Mouse (Mus musculus): ENCODE results near the gene Abcg2. TPM values are rescaled to one million over a fixed set of nuclear protein-coding genes. Genes with fewer than 3 reads are reported as not detected.
A peak's percentile ranks its signal among the peaks of the same experiment; 100 is the strongest.

Abcg2 gene
- total RNA-seq, 4 experiments from 2014 or later, result 13.6 to 16.8 (median 14.9) TPM

DNA sequence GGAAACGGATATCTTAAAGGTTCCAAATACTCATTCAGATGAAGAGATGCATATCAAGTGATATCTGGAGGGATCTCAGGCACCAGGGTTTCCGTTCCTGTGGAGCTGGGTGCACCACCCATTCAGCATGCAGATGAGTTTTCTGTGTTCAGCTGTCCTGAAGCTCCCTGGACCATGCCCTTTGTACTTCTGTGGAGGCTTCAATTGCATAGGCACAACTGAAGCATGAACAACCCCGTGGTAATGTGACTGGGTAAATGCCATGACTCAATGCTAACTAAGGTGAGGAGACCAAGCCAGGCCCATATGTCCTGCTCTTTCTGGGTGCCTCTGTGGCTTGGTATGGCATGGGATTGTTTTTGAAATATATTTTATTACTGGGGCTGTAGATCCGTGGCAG, 49.4 kb downstream of the Abcg2 start:
- DNase-seq (ENCODE audit: low spot score in 2 of 2), result no peak

- DNase-seq (ENCODE audit: low spot score in 2 of 2), result no peak
These were observed 54.2 kb downstream of the Abcg2 start for GRCm38 (mm10) chr6:58638566-58638965.

GRCm38 (mm10) chr6:58639391-58639790, 55.1 kb downstream of the Abcg2 start:
- DNase-seq (ENCODE audit: low spot score in 2 of 2), result no peak

GRCm38 (mm10) chr6:58640333-58641018, 56.2 kb downstream of the Abcg2 start:
- DNase-seq (ENCODE audit: low spot score in 2 of 2), result peak; percentile 22 to 47

DNA sequence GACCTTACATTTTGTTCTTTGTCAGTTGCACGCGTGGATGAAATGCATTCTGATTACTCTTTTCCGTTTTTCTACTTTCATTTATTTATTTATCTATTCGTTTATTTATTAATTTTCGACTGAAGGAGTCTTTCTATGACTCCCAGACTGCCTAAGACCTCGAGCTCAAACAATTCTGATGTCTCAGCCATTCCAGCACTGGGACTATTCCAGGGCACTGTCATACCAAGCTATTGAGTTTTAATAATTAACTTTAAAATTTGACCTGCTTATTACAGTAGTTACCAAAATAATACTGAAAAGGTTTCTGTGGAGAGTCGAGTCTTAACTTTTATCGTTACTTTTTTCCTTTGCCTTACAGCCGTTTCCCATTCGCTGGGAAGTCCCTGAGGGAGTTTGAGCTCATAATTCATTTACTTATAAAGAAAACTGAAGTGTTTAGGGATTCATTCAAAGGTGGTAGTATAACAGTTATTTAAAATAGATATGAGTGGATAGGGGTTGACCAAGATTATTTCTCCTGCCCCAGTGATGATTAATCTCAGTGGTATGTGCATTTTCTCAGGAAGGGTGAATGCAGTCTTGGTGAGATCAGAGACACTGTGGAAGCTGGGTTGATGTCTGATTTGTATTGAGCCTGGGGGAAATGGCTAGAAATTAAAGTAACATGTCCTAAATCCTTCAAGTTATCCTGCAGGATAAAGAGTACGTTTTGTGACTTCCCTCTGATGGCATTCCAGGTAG, 56.9 kb downstream of the Abcg2 start:
- no peak for DNase-seq (ENCODE audit: low spot score in 2 of 2)

DNA sequence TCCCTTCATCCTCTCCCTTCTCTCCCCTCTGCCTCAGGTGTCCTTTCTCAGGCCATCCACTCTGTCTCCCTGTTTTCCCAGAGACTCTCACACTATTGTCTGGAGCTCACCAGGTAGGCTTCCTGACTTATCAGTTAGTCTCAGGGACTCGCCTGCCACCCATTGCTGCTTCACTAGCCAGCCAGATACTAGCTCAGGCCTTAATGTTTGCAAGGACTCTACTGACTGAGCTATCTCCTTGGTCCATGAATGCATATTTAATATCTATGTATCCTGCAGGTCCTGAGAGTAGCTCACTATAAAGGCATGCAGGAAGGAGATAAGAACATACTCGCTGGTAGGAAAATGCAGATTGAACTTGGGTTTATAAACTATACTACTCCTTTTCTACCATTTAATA, 57.9 kb downstream of the Abcg2 start:
- no peak for DNase-seq (ENCODE audit: low spot score in 2 of 2)

GRCm38 (mm10) chr6:58644586-58644985, 60.3 kb downstream of the Abcg2 start:
- DNase-seq (ENCODE audit: low spot score in 2 of 2), result no peak

DNA sequence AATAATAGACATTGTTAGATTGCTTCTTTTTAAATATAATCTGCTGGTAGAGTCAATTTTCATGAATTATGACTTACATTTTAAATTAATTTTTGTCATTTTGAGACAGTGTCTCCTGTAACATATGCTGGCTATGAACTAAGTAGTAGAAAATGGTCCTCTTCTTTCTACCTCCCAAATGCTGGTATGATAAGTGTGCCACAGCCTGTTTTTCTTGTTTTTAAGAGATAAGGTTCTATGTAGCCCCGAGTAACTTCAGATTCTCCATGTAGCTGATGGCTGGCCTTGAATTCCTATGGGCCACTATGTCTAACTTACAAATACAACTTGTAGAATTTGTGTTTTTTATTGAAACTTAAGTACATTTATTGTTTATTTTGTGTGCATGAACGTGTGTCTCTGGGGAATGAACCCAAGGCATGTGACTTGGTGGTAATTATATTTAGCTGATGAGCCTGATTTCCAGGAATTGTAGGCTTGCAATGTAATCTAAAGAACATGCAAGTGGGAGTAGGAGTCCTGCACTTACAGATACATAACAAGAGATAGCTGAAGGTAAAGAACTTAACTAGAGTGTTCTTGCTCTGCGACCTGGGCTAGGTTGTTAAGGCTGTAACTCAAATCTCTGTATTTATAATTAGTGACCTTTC, 63.9 kb downstream of the Abcg2 start:
- no peak for DNase-seq (ENCODE audit: low spot score in 2 of 2)

GRCm38 (mm10) chr6:58650136-58650535, 65.8 kb downstream of the Abcg2 start:
- DNase-seq (ENCODE audit: low spot score in 2 of 2), result no peak

GRCm38 (mm10) chr6:58651038-58651437, 66.7 kb downstream of the Abcg2 start:
- DNase-seq (ENCODE audit: low spot score in 2 of 2), result no peak

DNA sequence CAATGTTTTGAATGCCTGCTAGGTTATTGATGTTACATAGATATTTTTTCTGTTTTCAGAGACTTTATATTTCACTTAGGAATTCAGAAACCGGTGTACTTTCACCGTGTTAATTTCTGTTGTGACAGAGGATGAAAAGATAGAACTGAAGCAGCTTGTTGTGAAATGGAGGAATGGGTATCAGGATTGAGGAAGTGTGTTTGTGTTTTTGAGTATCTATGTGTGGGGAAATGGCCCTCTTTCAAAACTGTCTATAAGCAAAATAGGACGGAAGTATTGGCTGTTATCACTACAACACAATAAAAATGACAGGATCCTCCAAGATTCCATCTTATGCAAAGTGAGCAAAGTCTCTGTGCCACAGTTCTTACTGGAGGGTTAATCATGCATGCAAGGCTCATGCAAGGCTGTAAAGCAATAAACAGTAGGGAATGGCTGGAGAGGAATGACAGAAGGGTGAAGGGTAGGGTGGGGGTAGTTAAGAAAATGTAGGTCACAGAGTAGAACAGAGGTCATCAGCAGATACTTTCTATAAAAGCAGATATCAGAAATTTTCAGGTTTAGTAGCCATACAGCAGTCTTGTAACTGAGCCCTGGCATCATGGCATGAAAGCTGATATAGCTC, 76.7 kb downstream of the Abcg2 start:
- DNase-seq (ENCODE audit: low spot score in 2 of 2), result no peak

DNA sequence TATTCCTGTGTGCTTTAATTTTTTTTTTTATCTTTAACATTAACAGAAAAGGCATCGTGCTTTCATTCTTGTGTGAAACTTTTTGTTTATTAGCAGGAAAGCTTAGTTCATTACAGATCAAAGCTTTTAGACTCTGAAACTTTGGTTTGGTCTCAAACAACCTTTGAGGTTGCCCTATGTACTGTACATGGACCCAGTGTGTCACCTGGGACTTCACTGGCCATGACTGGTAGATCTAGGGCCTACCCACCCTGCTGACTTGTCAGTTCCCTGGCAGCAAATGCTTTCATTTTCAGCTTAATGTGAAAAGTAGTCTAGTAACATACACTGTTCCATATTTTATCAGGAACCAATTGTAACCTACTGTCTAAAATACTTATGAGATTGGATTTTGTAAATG, 93.5 kb downstream of the Abcg2 start:
- no peak for DNase-seq (ENCODE audit: low spot score in 2 of 2)

DNA sequence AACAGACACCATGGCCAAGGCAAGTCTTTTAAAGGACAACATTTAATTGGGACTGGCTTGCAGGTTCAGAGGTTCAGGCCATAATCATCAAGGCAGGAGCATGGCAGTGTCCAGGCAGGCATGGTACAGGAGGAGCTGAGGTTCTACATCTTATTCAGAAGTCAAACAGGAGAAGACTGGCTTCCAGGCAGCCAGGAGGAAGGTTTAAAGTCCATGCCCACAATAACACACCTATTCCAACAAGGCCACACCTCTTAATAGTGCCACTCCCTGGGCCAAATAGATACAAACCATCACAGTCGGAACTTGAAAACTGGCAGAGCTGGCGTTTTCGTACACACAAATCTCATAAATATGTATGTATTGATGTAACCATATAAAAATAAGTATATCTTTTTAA, 94.2 kb downstream of the Abcg2 start:
- no peak for DNase-seq (ENCODE audit: low spot score in 2 of 2)

GRCm38 (mm10) chr6:58691584-58691983, 107.3 kb downstream of the Abcg2 start:
- DNase-seq (ENCODE audit: low spot score in 2 of 2), result no peak

DNA sequence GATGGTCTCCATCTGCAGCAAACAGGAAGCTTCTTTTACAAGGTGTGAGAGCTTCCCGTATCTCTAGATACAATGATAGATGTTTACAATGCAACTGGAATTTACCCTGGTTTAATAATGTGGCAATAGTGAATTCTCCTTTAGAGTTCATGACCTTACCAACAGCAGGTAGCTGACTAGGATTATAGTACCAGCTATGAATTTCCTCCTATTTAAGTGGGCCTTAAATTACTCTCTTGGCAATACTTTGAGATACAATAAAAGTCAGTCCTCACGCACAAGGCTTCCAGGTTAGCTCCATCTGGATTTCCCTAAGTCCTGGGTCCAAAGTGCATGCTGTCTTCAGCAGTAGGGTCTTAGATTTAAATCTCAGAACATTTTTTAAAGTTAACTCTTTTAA, 109.9 kb downstream of the Abcg2 start:
- DNase-seq (ENCODE audit: low spot score in 2 of 2), result no peak

- DNase-seq (ENCODE audit: low spot score in 2 of 2), result no peak
These were observed 110.4 kb downstream of the Abcg2 start for GRCm38 (mm10) chr6:58694765-58695164.

DNA sequence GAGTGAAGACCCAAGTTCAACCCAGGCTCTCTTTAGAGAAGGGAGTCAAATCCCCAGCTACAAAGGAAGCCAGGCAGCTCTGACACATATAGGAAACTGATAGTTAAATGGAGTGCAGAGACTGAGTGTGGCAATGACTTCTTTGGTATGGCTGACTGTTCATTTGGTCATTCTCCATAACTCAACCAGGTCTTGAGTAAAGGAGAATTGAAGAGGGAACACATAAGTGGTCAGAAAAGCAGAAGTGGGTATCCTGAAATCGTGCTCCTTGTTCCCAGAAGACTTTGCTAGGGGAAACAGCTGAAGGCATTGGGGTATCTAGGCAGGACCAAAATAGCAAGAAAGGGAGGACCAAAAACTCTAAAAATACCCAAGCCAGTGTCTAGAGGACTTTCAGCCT, 126.0 kb downstream of the Abcg2 start:
- no peak for DNase-seq (ENCODE audit: low spot score in 2 of 2)

GRCm38 (mm10) chr6:58711909-58712308, 127.6 kb downstream of the Abcg2 start:
- no peak for DNase-seq (ENCODE audit: low spot score in 2 of 2)

GRCm38 (mm10) chr6:58733851-58734250, 149.5 kb downstream of the Abcg2 start:
- DNase-seq (ENCODE audit: low spot score in 2 of 2), result no peak

- no peak for DNase-seq (ENCODE audit: low spot score in 2 of 2)
These were observed 150.8 kb downstream of the Abcg2 start for GRCm38 (mm10) chr6:58735090-58735489.
